Mouse (Mus musculus): ENCODE measurements around the gene Bik. TPM values are rescaled to one million over a fixed set of nuclear protein-coding genes. Genes with fewer than 3 reads are reported as not detected.

Bik gene
- total and polyA plus RNA-seq, 3 experiments, result 0.50 TPM; not detected in 2

DNA sequence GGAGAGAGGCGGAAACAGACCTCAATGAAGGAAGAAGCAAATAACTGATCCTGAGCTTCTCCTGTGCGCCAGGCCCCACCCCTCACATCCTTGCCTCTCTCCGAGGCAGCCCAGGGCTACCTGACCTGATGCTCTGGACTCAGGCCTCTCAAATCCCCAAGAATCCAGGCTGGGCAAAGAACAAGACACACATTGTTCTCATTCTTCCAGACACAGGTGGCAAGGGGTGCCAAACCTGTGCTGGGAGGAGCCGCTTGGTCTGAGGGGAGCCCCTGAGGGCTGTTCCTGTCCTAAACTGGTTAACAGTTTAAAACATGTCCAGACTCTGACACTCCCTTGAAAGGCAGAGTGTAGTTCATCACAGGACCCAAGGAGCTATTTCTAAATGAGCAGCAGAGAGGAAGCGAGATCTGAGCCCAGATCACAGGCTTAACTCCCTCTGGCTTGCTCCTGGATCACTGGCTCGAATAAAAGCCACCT lies 58.1 kb downstream of the Bik start:
- no peak for DNase-seq (ENCODE audit: extremely low read depth)
- no peaks in the 10 kb centered on the region for H3K27me3 ChIP-seq (replicated peaks)
- in situ Hi-C loops (cut with MboI; ENCODE audit: low pct_ligation_motif_present, low pct_unique_long_range_greater_than_20kb, low sequenced_read_pairs) (no loop called here), dilution Hi-C loops (cut with MboI; ENCODE audit: extremely low pct_ligation_motif_present, extremely low pct_unique_long_range_greater_than_20kb, low sequenced_read_pairs) (no loop called here)
- TF ChIP-seq PAX5 (IDR thresholded peaks at IDR 0.05; ENCODE audit: low read length) (no peak), UBTF (IDR thresholded peaks at IDR 0.05; ENCODE audit: low read depth, low read length) (no peak), E2F4 (IDR thresholded peaks at IDR 0.05; ENCODE audit: insufficient replicate concordance, low read depth, low read length) (no peak), ETS1 (conservative IDR thresholded peaks at IDR 0.05; ENCODE audit: low read depth, low read length) (no peak), JUN (IDR thresholded peaks at IDR 0.05; ENCODE audit: insufficient read depth, low read depth, low read length) (no peak), BHLHE40 (IDR thresholded peaks at IDR 0.05; ENCODE audit: low read depth, low read length) (no peak), POLR2AphosphoS2 (IDR thresholded peaks at IDR 0.05; ENCODE audit: low read depth, low read length) (no peak), KAT2A (IDR thresholded peaks at IDR 0.05; ENCODE audit: insufficient replicate concordance, low read length) (no peak), MAX (IDR thresholded peaks at IDR 0.05; ENCODE audit: low read length) (no peak), MXI1 (IDR thresholded peaks at IDR 0.05; ENCODE audit: low read depth, low read length) (no peak), MAFK (IDR thresholded peaks at IDR 0.05; ENCODE audit: insufficient replicate concordance, low read length) (no peak), CHD2 (IDR thresholded peaks at IDR 0.05; ENCODE audit: low read length) (no peak), USF1 (IDR thresholded peaks at IDR 0.05; ENCODE audit: low read depth, low read length) (no peak), ZKSCAN1 (IDR thresholded peaks at IDR 0.05; ENCODE audit: borderline replicate concordance, low read depth, low read length) (no peak), HCFC1 (IDR thresholded peaks at IDR 0.05; ENCODE audit: low read depth, low read length) (no peak), MEF2A (IDR thresholded peaks at IDR 0.05; ENCODE audit: borderline replicate concordance, low read depth, low read length) (no peak), TCF12 (IDR thresholded peaks at IDR 0.05; ENCODE audit: low read depth, low read length) (no peak), CTCF (conservative IDR thresholded peaks at IDR 0.05 in 1 of 2, IDR thresholded peaks at IDR 0.05 in 1 of 2; ENCODE audit: low read depth in 2 of 2, low read length in 2 of 2) (no peak), CHD1 (IDR thresholded peaks at IDR 0.05; ENCODE audit: low read depth, low read length) (no peak)
- no peaks in the 10 kb centered on the region for H3K79me2 ChIP-seq (replicated peaks; ENCODE audit: control insufficient read depth, extremely low read depth, insufficient read depth, poor library complexity, severe bottlenecking)
- no peak overlapping the region for H3K27ac ChIP-seq (ENCODE audit: insufficient read depth, low read depth)
- peaks cover 66 to 94% of the 10 kb centered on the region in 2 experiments for H3K36me3 ChIP-seq (replicated peaks in 1 of 2; ENCODE audit: control insufficient read depth in 1 of 2, insufficient read depth in 1 of 2, low read length in 1 of 2)
- no peaks in the 10 kb centered on the region for H3K4me1 ChIP-seq (ENCODE audit: control insufficient read depth in 1 of 2, insufficient read depth in 2 of 2)
- H3K4me3 ChIP-seq (replicated peaks in 1 of 3; ENCODE audit: low read depth in 2 of 3, low read length in 2 of 3, poor library complexity in 1 of 3), result no peak overlapping the region
- H3K9me3 ChIP-seq (replicated peaks; ENCODE audit: low read length), result peaks cover 13% of the 10 kb centered on the region
- no peak overlapping the region for H3K9ac ChIP-seq (ENCODE audit: insufficient read depth, low read depth)
- no peak overlapping the region for H3K4me2 ChIP-seq (ENCODE audit: insufficient read depth, low read depth, poor library complexity, severe bottlenecking)

DNA sequence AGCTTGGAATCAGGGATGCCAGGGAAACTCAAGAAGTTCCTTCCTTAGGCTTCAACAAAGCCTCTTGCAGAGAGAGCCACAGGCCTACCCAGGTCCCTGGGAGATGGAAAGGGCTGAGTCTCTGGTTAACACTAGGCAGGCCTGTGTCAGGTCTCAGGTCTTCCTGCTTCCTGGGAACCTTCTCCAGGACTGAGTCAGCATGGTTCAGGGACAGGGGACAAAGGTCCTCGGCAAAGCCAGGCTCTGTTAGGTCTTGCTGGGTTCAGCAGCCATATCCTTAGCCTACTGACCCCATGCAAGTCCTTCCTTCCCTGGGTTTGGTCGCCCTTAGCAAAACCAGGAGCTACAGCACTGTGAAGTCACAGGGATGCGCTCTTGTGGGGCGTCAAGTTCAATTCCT lies 64.2 kb downstream of the Bik start:
- H3K4me1 ChIP-seq (ENCODE audit: control insufficient read depth in 1 of 2, insufficient read depth in 2 of 2), result peaks cover 6 to 21% of the 10 kb centered on the region in 2 experiments; a peak in 3 of 4 replicates
- no peak for TF ChIP-seq JUN (IDR thresholded peaks at IDR 0.05; ENCODE audit: insufficient read depth, low read depth, low read length)
- TF ChIP-seq ZMIZ1 (IDR thresholded peaks at IDR 0.05; ENCODE audit: low read depth, low read length), result no peak
- no peak for TF ChIP-seq CHD1 (IDR thresholded peaks at IDR 0.05; ENCODE audit: low read depth, low read length)
- no peak for TF ChIP-seq MAX (IDR thresholded peaks at IDR 0.05; ENCODE audit: low read length)
- TF ChIP-seq SMC3 (IDR thresholded peaks at IDR 0.05; ENCODE audit: low read depth, low read length), result no peak
- TF ChIP-seq IRF4 (IDR thresholded peaks at IDR 0.05; ENCODE audit: low read depth, low read length), result no peak
- H3K4me3 ChIP-seq (replicated peaks in 1 of 3; ENCODE audit: low read depth in 2 of 3, low read length in 2 of 3, poor library complexity in 1 of 3), result no peak overlapping the region

More for the DNA sequence above, 64.2 kb downstream of the Bik start:
- H3K9ac ChIP-seq (ENCODE audit: insufficient read depth, low read depth), result no peak overlapping the region
- H3K4me2 ChIP-seq (ENCODE audit: insufficient read depth, low read depth, poor library complexity, severe bottlenecking), result no peak overlapping the region
- H3K27ac ChIP-seq (ENCODE audit: insufficient read depth, low read depth), result no peak overlapping the region
- in situ Hi-C loops (cut with MboI; ENCODE audit: low pct_ligation_motif_present, low pct_unique_long_range_greater_than_20kb, low sequenced_read_pairs) (no loop called here), dilution Hi-C loops (cut with MboI; ENCODE audit: extremely low pct_ligation_motif_present, extremely low pct_unique_long_range_greater_than_20kb, low sequenced_read_pairs) (no loop called here)
- H3K27me3 ChIP-seq (replicated peaks), result no peaks in the 10 kb centered on the region
- H3K9me3 ChIP-seq (replicated peaks; ENCODE audit: low read length), result peaks cover 13% of the 10 kb centered on the region
- DNase-seq (ENCODE audit: extremely low read depth), result no peak
- peaks cover 26 to 67% of the 10 kb centered on the region in 2 experiments for H3K36me3 ChIP-seq (replicated peaks in 1 of 2; ENCODE audit: control insufficient read depth in 1 of 2, insufficient read depth in 1 of 2, low read length in 1 of 2)
- peaks cover 13% of the 10 kb centered on the region for H3K79me2 ChIP-seq (replicated peaks; ENCODE audit: control insufficient read depth, extremely low read depth, insufficient read depth, poor library complexity, severe bottlenecking)

Data from CH12.LX (cell line).